Mouse (Mus musculus) hindbrain, postnatal 0 days (tissue): ENCODE data around the gene Nptxr. TPM values are rescaled to one million over a fixed set of nuclear protein-coding genes. Genes with fewer than 3 reads are reported as not detected.

ENCODE experiments used
- ATAC-seq: fragments of 200-750 bp; cut with Nextera tagmentation; 2 replicates; pipeline ENCODE4 v1.8.0; 2017; ENCODE audit warnings: mild to moderate bottlenecking, moderate TSS enrichment, moderate library complexity
- DNase-seq: peaks from one replicate; pipeline ENCODE4 v3.0.0-alpha.2; 2015; ENCODE audit warnings: low spot score
- H3K27ac ChIP-seq: fragments of 300-500 bp; sonication (generic); 2 replicates; pipeline ENCODE4 v1.5.1; 2014; ENCODE audit warnings: mild to moderate bottlenecking
- H3K27me3 ChIP-seq: fragments of 300-500 bp; sonication (generic); 2 replicates; pipeline ENCODE4 v1.6.1; 2014; ENCODE audit warnings: low read length, mixed read lengths; ENCODE audit not compliant: insufficient read depth
- H3K36me3 ChIP-seq: fragments of 300-500 bp; sonication (generic); 2 replicates; pipeline ENCODE4 v1.6.1; 2014; ENCODE audit warnings: low read length, mixed read lengths; ENCODE audit not compliant: insufficient read depth
- H3K4me1 ChIP-seq: fragments of 300-500 bp; sonication (generic); 2 replicates; pipeline ENCODE4 v1.6.1; 2014; ENCODE audit warnings: antibody characterized with exemption, low read length, mixed read lengths; ENCODE audit not compliant: insufficient read depth
- H3K4me2 ChIP-seq: fragments of 300-500 bp; sonication (generic); 2 replicates; pipeline ENCODE4 v1.6.1; 2014; ENCODE audit warnings: low read depth, mild to moderate bottlenecking, low read length, moderate library complexity, mixed read lengths
- H3K4me3 ChIP-seq: fragments of 300-500 bp; sonication (generic); 2 replicates; pipeline ENCODE4 v1.5.1; 2014; ENCODE audit warnings: low read length
- H3K9ac ChIP-seq: fragments of 300-500 bp; sonication (generic); replicated peaks from 2 replicates; pipeline ENCODE4 v1.6.1; 2014; ENCODE audit warnings: mild to moderate bottlenecking, low read length, moderate library complexity, mixed read lengths
- H3K9me3 ChIP-seq: fragments of 300-500 bp; sonication (generic); 2 replicates; pipeline ENCODE4 v1.6.1; 2016; ENCODE audit warnings: low read length, mixed read lengths
- CTCF ChIP-seq: IDR thresholded peaks from 2 replicates; pipeline ENCODE4 v1.5.1; 2016; ENCODE audit warnings: antibody characterized with exemption, control low read depth, low read depth
- WGBS: fragments of 180-500 bp; shearing (Covaris S2); extraction: QIAGEN DNeasy Blood & Tissue Kit; methylation state at CpG from one replicate; pipeline ENCODE4 v1.1.7; 2014; 5-methylcytosine and 5-hydroxymethylcytosine counted together
- polyA plus RNA-seq: library from polyadenylated mRNA; unstranded; fragments of >200 nt; fragmentation: Nextera tagmentation; extraction: Ambion mirVana; gene quantifications from 2 replicates; pipeline ENCODE4 v1.2.1, GENCODE M21; 2015
- total RNA-seq: library from RNA; depleted of rRNA; stranded (reverse); fragments of >200 nt; gene quantifications from 2 replicates; pipeline ENCODE4 v1.2.3, GENCODE M21; 2014; rRNA removed

Gene Nptxr
- total and polyA plus RNA-seq, 2 experiments from 2014 or later: 68.5 to 226 TPM

DNA sequence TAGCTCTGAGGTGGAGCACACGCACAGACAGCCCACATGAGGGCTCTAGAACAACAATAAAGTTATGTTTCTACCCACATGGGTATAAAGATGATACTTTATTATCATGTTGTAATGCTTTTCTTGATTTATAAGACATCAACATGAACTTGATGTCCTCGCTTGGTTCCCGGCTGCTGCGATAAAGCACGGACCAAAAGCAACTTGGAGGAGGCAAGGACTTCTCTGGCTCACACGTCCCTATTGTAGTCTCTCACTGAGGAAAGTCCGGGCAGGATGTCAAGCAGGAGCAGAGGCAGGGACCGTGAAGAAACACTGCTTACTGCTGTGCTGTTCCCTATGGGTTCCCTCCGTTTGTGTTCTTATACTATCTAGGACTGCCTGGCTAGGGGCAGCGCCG lies 60.6 kb downstream of the Nptxr start:
- peaks cover 3% of the 10 kb centered on the region; the same call in 1 of the 2 replicates for H3K36me3 ChIP-seq
- H3K4me3 ChIP-seq: no peak overlapping the region
- ATAC-seq (no peak), DNase-seq (no peak)
- no peak for TF ChIP-seq CTCF
- peaks cover 7% of the 10 kb centered on the region; the same call in 1 of the 2 replicates for H3K4me1 ChIP-seq
- no peak overlapping the region for H3K9ac ChIP-seq
- H3K27ac ChIP-seq: no peak overlapping the region
- 90% methylated on average over 11 of the region's 11 CpGs for WGBS
- H3K4me2 ChIP-seq: no peak overlapping the region
- H3K27me3 ChIP-seq: no peaks in the 10 kb centered on the region
- H3K9me3 ChIP-seq: no peaks in the 10 kb centered on the region

GRCm38 (mm10) chr15:79742706-79743023 lies 61.9 kb downstream of the Nptxr start:
- H3K9me3 ChIP-seq: no peaks in the 10 kb centered on the region
- WGBS: under 1% methylated on average over 23 of the region's 23 CpGs
- TF ChIP-seq CTCF: no peak
- H3K27me3 ChIP-seq: no peaks in the 10 kb centered on the region
- H3K27ac ChIP-seq: peak overlapping the region; percentile 83; the same call in 1 of the 2 replicates
- peak overlapping the region; percentile 96 for H3K4me3 ChIP-seq
- H3K9ac ChIP-seq: peak overlapping the region; percentile 93
- H3K36me3 ChIP-seq: peaks cover 15% of the 10 kb centered on the region; the same call in 1 of the 2 replicates
- ATAC-seq (no peak), DNase-seq (no peak)
- H3K4me2 ChIP-seq: peak overlapping the region; percentile 80
- H3K4me1 ChIP-seq: peaks cover 7% of the 10 kb centered on the region; the same call in 1 of the 2 replicates

DNA sequence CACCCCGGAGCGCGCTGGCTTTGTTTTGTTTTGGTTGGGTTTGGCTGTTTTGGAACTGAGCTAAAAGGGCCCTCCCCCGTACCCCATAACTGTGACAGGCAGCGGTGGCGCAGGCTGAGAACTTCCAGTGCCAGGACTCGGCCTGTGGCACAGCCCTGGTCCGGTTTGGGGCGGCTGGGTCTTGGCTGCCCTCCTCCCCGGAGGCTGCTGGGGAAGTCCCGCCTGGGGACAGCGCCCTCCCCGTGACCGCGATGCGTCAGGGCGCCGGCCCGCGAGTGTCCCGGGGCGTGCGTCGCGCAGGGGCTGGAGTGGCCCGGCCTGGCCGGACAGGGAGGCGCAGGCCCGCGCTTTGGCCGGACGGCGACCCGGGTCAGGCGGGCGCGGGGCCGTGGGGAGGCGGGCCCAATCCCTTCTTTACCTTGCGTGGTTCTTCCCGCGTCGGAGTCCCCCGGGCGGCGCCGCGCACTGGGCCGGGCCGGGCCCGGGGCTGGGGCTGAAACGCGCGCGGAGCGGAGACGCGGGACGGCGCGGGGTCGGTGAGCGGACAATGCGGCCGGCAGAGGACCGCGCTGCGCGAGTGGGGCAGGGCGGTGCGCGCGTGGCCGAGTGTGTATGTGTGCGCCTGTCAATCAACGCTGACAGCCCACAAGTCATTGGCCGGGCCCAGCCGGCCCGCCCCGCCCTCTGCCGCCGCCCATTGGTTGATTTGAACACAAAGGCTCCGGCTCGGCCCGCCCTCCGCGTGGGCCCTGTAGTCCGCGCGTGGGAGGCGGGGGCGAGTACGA lies 62.5 kb downstream of the Nptxr start, which contains the start of gene Sun2:
Gene Sun2 (minus strand): TSS at position 616 of the 785 bp plus-strand sequence.
- peak within 1 kb of the TSS; percentile 80 for H3K4me2 ChIP-seq
- peak; percentile 94 for ATAC-seq

GRCm38 (mm10) chr15:79741173-79741858 lies 63.2 kb downstream of the Nptxr start:
- Histone ChIP-seq H3K27me3 (no peaks in the 10 kb centered on the region), H3K9me3 (no peaks in the 10 kb centered on the region), H3K9ac (peak overlapping the region; percentile 93), H3K4me2 (peak overlapping the region; percentile 80), H3K27ac (peak overlapping the region; percentile 83), H3K4me3 (peak overlapping the region; percentile 96), H3K4me1 (peaks cover 7% of the 10 kb centered on the region; the same call in 1 of the 2 replicates), H3K36me3 (peaks cover 28% of the 10 kb centered on the region; the same call in 1 of the 2 replicates)
- TF ChIP-seq CTCF: no peak
- DNase-seq: no peak
- WGBS: 19% methylated on average over 14 of the region's 14 CpGs
- no peak for ATAC-seq

More for the DNA sequence above, 62.5 kb downstream of the Nptxr start, which contains the start of gene Sun2:
- WGBS: under 1% methylated on average over 76 of the region's 93 CpGs
- Histone ChIP-seq H3K27me3 (no peaks in the 10 kb centered on the region), H3K36me3 (peaks cover 20% of the 10 kb centered on the region; the same call in 1 of the 2 replicates), H3K27ac (peak within 1 kb of the TSS; percentile 83), H3K4me3 (peak within 1 kb of the TSS; percentile 96), H3K9me3 (no peaks in the 10 kb centered on the region), H3K4me1 (peaks cover 7% of the 10 kb centered on the region; the same call in 1 of the 2 replicates), H3K9ac (peak within 1 kb of the TSS; percentile 93)
- DNase-seq: peak; percentile 96
- TF ChIP-seq CTCF: no peak

GRCm38 (mm10) chr15:79740739-79741138 lies 63.8 kb downstream of the Nptxr start:
- ATAC-seq: no peak
- TF ChIP-seq CTCF: 0 out of 2 replicates have a peak, but pooled peaks have one; percentile 8
- Histone ChIP-seq H3K4me3 (peak overlapping the region; percentile 96; the same call in 1 of the 2 replicates), H3K4me2 (peak overlapping the region; percentile 80), H3K9ac (peak overlapping the region; percentile 93; the same call in 1 of the 2 replicates), H3K4me1 (peaks cover 7% of the 10 kb centered on the region; the same call in 1 of the 2 replicates), H3K9me3 (no peaks in the 10 kb centered on the region), H3K27me3 (no peaks in the 10 kb centered on the region), H3K27ac (no peak overlapping the region), H3K36me3 (peaks cover 31% of the 10 kb centered on the region; the same call in 1 of the 2 replicates)
- 82% methylated on average over 3 of the region's 3 CpGs for WGBS
- DNase-seq: no peak

Other genes with a start within 250 kb of the Nptxr start
- 0.36 and 0.37 TPM in 2 replicates for gene Dmc1, start 199.7 kb downstream of the Nptxr start, total RNA-seq
- 1.1 and 1.4 TPM in 2 replicates for gene Dmc1, start 199.7 kb downstream of the Nptxr start, polyA plus RNA-seq
- 6.4 and 8.4 TPM in 2 replicates for gene Fam227a, start 145.8 kb downstream of the Nptxr start, total RNA-seq
- 2.1 and 3.1 TPM in 2 replicates for gene Fam227a, start 145.8 kb downstream of the Nptxr start, polyA plus RNA-seq
- gene Cby1, start 145.6 kb downstream of the Nptxr start, total RNA-seq: 48.2 and 54.2 TPM in 2 replicates
- gene Cby1, start 145.6 kb downstream of the Nptxr start, polyA plus RNA-seq: 91.5 and 92.0 TPM in 2 replicates
- gene Tomm22, start 133.9 kb downstream of the Nptxr start, total RNA-seq: 139 and 149 TPM in 2 replicates
- gene Tomm22, start 133.9 kb downstream of the Nptxr start, polyA plus RNA-seq: 239 and 241 TPM in 2 replicates
- 53.3 and 57.9 TPM in 2 replicates for gene Josd1, start 116.8 kb downstream of the Nptxr start, total RNA-seq
- 18.1 and 20.0 TPM in 2 replicates for gene Josd1, start 116.8 kb downstream of the Nptxr start, polyA plus RNA-seq
- 88.2 and 91.7 TPM in 2 replicates for gene Gtpbp1, start 113.9 kb downstream of the Nptxr start, total RNA-seq
- 36.7 and 38.3 TPM in 2 replicates for gene Gtpbp1, start 113.9 kb downstream of the Nptxr start, polyA plus RNA-seq
- 43.6 and 45.4 TPM in 2 replicates for gene Sun2, start 62.2 kb downstream of the Nptxr start, total RNA-seq
- 4.5 and 5.5 TPM in 2 replicates for gene Sun2, start 62.2 kb downstream of the Nptxr start, polyA plus RNA-seq
- gene Dnal4, start 26.9 kb downstream of the Nptxr start, total RNA-seq: 42.7 and 50.3 TPM in 2 replicates
- 54.0 and 56.7 TPM in 2 replicates for gene Dnal4, start 26.9 kb downstream of the Nptxr start, polyA plus RNA-seq
- 5.4 and 12.6 TPM in 2 replicates for gene Npcd, start 29.5 kb upstream of the Nptxr start, total RNA-seq
- 2.4 and 2.7 TPM in 2 replicates for gene Npcd, start 29.5 kb upstream of the Nptxr start, polyA plus RNA-seq
- gene Cbx6, start 29.9 kb upstream of the Nptxr start, total RNA-seq: 92.4 and 107 TPM in 2 replicates
- gene Cbx6, start 29.9 kb upstream of the Nptxr start, polyA plus RNA-seq: 51.6 and 56.6 TPM in 2 replicates
- 3.5 and 5.3 TPM in 2 replicates for gene Apobec3, start 86.9 kb upstream of the Nptxr start, total RNA-seq
- gene Apobec3, start 86.9 kb upstream of the Nptxr start, polyA plus RNA-seq: 3.9 and 4.5 TPM in 2 replicates
- gene Cbx7, start 166.4 kb upstream of the Nptxr start, total RNA-seq: 5.1 and 9.5 TPM in 2 replicates
- gene Cbx7, start 166.4 kb upstream of the Nptxr start, polyA plus RNA-seq: 2.9 and 3.1 TPM in 2 replicates
- 31.0 and 33.4 TPM in 2 replicates for gene Pdgfb, start 210.2 kb upstream of the Nptxr start, total RNA-seq
- gene Pdgfb, start 210.2 kb upstream of the Nptxr start, polyA plus RNA-seq: 8.3 and 9.5 TPM in 2 replicates